Mouse (Mus musculus) right cerebral cortex, adult 18-20 months (tissue): ENCODE measurements around the gene Kbtbd8.

Experiments
- DNase-seq: peaks from one replicate; pipeline ENCODE4 v3.0.0; 2022; ENCODE audit warnings: mixed read lengths

Kbtbd8 gene

DNA sequence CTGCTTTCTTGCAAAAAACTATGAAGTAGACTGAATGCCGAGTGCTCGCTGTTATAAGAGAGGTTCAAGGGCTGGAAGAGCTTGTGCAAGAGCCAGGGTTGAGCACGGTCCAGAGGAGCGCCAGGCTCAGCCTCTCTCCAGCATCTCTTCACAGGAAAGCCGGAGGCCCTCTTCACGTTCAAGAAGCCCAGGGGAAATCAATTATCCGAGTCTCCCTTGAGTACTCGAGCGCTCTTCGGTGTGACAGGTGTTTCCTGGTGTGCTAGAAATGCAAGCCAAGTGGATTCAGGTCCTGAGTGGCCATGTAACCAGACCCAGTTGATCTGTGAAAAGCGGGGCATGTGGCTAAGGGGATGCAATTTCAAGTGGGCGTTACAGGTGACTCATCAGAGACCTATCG, at the start of gene Kbtbd8:
Gene Kbtbd8 (plus strand): TSS at position 295 of the 400 bp plus-strand sequence.
- DNase-seq: peak; percentile 3

DNA sequence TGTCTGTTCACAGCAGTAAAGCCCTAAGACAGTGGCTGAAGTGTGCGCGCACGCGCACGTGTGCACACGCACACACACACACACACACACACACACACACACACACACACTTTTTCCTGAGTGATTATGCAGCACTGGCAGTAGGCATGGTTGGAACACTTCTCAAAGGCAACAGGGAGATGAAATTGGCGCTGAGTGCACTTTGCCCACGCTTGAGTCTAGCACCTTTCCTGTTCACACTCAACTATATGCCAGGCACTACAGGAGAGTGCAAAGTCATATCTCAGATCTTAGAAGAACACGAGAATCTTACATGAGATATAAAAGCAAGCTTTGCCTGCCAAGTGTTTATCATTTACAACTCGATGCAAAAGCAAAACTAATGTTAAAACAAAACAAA, 47.3 kb upstream of the Kbtbd8 start:
- DNase-seq: peak; percentile 13

- DNase-seq: no peak
These were observed 31.8 kb upstream of the Kbtbd8 start for GRCm38 (mm10) chr6:95085276-95085675.

DNA sequence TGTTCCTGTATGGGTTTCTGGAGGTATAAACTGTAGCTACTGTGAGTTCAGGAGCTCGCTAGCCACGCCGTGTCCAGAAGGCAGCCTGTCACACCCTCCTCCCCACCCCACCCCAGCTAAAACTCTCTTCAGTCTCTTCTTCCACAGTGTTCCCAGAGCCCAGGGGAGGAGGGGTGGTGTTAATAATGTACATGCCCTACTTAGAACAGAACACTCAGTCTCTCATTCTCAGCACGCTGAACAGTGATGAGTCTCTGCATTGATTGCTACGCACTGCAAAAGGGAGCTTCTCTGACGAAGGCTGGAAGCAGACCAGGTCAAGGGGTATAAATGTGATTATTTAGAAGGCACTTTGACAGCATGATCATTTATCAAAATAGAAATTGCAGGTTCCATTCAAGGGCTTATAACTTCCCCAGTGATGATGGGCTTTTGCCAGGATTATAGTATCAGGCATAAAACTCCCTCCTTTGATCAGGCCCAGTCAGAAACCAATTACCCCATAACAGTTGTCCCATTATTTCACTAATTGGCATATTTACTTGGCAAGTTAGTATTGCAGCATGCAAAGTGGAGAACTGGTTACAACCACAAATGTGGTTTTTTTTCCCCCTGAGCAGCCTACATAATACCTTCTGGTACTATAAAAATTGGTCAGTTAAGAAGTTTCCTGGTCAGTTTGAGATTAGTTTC, 29.7 kb upstream of the Kbtbd8 start:
- DNase-seq: peak; percentile 41

- no peak for DNase-seq
These were observed 29.0 kb upstream of the Kbtbd8 start for GRCm38 (mm10) chr6:95088075-95088474.

DNA sequence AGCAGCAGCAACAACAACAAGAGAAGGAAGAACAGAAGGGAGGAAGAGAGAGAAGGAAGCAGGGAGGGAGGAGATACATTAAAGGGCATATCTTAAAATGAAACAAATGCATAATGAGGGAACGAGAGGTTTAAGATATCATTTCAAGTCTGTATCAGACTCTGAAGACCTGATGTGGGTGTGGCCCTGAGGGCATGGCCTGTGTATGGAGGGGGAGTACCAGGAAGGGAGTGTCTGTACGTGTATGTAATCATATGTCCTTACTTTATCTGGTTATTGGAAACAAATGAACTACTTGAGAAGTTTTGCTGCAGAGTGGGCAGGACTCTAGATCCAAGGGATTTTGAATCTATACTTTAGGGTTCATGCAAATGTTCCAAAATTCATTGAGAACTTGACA, 22.3 kb upstream of the Kbtbd8 start:
- DNase-seq: no peak

DNA sequence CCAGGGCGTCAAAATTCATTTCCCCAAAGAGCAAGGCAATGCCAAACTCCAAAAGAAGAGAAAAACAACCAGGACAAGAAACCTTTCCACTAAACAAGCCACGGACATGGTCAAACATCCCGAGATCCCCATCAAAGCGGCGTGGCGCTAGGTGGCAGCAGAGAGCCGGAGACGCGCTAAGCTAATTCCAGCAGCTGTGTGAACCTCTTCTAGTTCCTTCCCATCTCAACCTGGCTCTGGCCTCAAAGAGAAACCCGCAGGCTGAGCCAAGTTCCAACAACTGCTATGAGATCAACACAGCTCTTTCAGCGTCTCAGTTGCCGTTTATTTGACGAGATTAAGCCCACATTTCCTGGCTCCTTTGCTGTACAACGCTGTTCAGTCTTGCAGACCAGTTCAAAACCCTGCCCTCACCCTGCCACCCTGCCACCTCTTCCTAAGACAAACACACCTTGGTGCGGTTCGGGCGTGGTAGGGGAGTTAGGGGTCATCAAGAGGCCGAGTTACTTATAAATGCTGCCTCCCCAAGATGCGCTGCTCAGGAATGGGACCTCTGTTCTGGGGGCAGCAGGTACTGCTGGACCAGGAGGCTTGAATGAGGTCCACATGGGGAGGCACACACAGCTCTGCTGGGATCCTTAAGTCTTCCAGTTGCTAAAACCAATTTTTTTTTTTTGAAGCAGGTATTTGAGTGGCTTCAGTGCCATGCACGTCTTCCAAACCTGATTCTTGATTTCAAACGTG, 18.5 kb upstream of the Kbtbd8 start:
- peak; percentile 86 for DNase-seq

- DNase-seq: no peak
These were observed 13.3 kb upstream of the Kbtbd8 start for GRCm38 (mm10) chr6:95103706-95104105.

- no peak for DNase-seq
These were observed 8.6 kb upstream of the Kbtbd8 start for GRCm38 (mm10) chr6:95108437-95108836.

DNA sequence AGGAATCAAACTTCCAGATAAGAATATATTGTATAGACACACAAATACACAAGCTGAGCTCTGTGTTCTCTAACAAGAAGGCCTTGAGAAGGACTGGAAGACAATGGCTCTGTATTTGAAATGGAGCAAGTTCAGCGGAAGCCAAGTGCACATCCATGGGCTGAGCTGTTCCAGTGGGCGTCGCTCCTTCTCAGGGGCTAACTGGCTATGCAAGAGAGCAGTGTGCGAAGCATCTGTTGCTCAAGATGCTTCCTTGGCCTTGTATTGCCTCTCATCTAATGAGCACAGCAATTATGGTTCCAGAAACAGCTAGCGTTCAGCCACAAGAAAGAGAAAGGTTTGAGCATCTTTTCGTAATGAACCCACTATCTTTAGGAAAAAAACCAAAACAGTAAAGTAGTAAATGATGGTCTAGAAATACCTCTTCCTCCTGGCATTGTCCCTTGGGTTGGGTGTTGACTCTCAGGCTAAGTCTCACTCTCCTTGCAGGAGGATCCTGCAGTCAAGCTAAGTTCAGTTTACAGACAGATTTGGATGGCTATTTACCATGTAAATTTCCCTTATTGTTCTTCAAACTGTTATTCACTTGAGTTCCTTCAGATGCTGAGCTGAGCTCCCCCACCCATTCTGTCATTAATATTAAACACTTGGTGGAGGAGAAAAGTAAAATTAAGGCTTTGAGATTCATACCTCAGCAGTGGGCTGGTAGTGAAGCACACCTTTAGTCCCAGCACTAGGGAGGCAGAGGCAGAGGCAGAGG, 7.2 kb upstream of the Kbtbd8 start:
- no peak for DNase-seq

GRCm38 (mm10) chr6:95112015-95112414, 5.0 kb upstream of the Kbtbd8 start:
- DNase-seq: peak; percentile 11

DNA sequence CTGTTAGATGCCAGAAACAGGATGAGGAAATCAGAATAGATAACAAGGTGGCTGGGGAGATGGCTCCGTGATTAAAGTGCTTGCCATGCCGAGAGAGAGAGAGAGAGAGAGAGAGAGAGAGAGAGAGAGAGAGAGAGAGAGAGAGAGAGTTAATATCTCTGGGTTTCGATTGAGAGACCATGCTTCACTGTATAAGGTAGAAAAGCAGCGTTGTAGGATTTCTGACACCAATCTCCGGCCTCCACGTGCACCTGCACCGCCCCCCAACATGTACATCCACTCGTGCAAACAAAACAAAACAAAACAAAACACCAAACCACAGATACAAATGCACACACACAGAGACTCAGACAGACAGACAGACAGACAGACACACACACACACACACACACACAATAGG, 527 bp upstream of the Kbtbd8 start:
- DNase-seq: no peak

GRCm38 (mm10) chr6:95117614-95118541, 838 bp downstream of the Kbtbd8 start:
- DNase-seq: peak; percentile 98

DNA sequence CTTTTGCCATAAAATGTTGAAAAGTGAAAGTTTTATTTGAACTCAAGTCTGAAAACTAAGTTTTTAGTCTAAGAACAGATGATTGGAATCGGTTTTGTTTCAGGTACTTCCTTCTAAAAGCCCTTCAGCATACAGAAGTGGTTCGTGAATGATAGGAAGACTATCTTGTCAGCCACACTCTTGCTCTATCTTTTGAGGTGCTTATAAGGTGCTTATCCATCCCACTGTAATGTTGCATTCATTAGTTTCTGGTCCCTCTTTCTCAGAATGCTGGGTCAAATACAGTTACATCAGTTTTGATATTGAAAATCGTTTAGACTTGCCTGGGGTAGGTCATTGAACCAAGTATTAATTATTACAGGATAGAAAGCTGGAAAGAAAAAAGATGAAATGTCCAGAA, 2.3 kb downstream of the Kbtbd8 start:
- DNase-seq: no peak

DNA sequence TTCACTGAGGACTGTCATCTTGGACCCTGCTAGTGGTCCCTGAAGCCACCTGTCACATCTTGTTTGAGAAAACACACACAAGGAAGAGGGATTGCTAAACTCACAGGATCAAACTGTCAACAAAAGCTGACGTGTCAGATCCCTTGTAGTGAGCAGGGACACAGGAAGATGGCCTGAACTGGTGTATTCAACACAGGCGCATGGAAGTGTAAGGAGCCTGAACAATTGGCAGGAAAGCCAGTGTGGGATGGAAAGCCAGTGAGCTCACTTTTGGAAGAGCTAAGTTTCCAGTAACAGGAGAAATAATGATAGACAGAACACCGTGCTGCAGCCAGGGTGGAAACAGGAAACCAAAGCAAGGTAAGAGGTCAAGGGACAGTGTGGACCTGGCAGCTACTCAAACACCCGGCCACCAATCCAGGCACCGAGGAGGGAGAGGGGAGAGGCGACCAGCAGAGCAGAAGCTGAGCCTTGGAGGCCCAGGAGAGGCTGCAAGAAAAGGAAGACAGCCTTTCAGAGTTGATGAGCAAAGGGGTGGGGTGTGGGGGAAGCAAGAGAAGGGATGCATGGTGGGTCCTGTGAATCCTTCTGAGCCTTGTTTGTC, 33.0 kb downstream of the Kbtbd8 start:
- no peak for DNase-seq

DNA sequence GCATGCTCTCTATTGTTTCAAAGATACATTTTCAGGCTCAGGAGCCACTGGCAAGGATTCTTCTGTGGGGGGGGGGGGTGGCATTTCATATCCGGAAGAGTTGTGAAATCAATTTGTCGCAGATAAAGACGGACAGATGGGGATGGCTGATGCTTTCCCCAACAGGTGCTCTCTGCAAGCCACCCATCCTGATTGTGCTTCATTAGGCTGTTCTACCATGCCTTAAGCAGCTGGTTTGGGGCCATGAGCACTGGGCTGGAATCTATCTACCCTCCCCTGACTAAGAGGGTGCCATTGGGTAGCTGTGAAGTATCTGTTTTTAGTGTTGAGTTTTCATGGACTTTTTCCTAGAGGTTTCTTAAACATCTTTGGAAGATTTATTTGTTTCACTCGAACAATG, 33.8 kb downstream of the Kbtbd8 start:
- DNase-seq: no peak

GRCm38 (mm10) chr6:95151563-95151962, 34.5 kb downstream of the Kbtbd8 start:
- DNase-seq: no peak

GRCm38 (mm10) chr6:95163965-95164364, 46.9 kb downstream of the Kbtbd8 start:
- DNase-seq: no peak

DNA sequence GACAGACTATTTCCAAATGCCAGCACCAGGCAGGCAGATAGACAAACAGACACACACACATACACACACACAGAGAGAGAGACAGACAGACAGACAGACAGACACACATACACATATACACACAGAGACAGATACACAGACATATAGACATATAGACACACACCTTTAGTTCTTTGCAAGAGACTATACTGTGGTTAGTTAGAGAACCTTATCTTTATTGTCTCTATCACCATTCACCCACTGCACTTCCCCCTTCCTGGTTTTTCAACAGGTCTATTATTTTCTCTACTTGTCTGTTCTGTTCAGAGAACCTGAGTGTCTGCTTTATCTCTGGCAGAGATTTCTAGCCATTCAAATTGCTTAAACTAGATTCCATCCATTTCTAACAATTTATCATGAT, 48.6 kb downstream of the Kbtbd8 start:
- DNase-seq: no peak

DNA sequence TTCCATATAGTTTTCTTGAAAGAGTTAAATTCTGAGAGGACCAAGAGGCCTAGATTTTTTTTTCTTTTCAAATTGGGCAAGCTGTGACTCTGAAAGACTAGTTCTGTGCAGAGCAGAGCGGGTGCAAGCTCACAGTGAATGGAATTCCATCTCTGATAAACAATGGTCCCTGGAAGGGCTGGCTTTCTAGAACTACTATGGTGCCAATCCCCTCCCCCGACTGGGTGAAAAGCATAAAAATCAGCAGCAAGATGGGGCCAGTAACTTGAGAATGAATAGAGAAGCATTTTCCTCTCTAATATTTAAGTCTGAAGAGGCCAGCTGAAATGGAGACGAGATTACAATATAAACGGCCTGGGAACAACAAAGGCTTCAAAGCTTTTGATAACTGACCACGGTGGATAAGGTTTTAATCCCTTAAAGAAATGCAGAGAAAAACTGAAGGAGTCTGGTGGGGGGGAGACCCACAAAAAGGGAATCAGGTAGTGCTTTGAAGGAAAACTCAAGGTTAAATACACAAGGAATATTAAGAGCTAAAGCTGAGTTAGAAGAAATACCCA, 50.7 kb downstream of the Kbtbd8 start:
- peak; percentile 9 for DNase-seq

- DNase-seq: no peak
These were observed 52.4 kb downstream of the Kbtbd8 start for GRCm38 (mm10) chr6:95169411-95169810.
